Mouse (Mus musculus): ENCODE measurements at regions not wholly inside any gene's neighbourhood (a gene's known extent, or its start where the extent isn't known, plus 50 kb on each side); places are given as distances from the start of the nearest gene placed in this dataset.
"Not testable (repeated sequence)": the region's sequence is repeated elsewhere in the genome, so short reads cannot be mapped to it uniquely, and the experiment has no call there.

DNA sequence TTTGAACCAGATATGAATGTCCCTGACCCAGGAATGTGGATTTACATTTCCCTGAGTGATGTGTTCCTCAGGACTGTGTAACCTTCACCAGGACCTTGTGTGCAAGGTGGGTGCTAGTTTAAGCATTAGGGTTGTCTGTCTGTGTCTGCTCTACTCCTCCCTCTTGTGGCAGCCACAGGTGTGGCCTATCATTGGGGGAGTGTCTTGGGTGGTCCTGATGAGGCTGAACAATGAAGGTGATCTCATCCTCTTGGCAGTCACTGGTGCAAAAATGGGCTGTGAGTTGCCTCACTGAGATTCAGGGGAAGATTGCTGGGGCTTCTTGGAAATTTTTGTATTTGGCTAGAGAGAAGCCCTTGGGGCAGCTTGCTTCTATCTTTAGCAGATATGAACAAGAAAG, 179.4 kb upstream of the Ube2e1 start:
- Histone ChIP-seq H3K4me1 (no peaks in the 10 kb centered on the region), H3K4me3 (replicated peaks) (no peak overlapping the region), H3K9me3 (no peaks in the 10 kb centered on the region), H3K27me3 (replicated peaks) (no peaks in the 10 kb centered on the region), H3K36me3 (replicated peaks; ENCODE audit: low read length) (no peaks in the 10 kb centered on the region)
- TF ChIP-seq FLI1 (IDR thresholded peaks at IDR 0.05; ENCODE audit: low read length) (no peak), GATA1 (IDR thresholded peaks at IDR 0.05; ENCODE audit: borderline replicate concordance, low read length) (no peak)

DNA sequence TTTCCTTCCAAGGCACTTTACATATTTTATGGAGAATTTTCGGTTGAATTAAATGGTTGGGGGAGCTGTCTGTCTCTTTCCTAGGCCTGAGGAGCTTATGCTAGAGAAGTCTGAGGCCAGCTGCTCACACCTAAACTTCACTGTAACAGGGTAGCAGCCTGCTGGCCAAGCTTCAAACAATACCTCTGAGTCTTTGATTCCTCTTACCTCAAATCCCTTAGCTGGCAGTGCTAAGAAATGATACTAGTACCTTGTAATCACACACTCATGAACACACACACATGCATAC, 176.6 kb upstream of the Ube2e1 start:
- TF ChIP-seq GATA1 (IDR thresholded peaks at IDR 0.05; ENCODE audit: borderline replicate concordance, low read length) (no peak), FLI1 (IDR thresholded peaks at IDR 0.05; ENCODE audit: low read length) (no peak)
- Histone ChIP-seq H3K36me3 (replicated peaks; ENCODE audit: low read length) (no peaks in the 10 kb centered on the region), H3K4me1 (no peaks in the 10 kb centered on the region), H3K27me3 (replicated peaks) (no peaks in the 10 kb centered on the region), H3K4me3 (replicated peaks) (no peak overlapping the region), H3K9me3 (no peaks in the 10 kb centered on the region)

DNA sequence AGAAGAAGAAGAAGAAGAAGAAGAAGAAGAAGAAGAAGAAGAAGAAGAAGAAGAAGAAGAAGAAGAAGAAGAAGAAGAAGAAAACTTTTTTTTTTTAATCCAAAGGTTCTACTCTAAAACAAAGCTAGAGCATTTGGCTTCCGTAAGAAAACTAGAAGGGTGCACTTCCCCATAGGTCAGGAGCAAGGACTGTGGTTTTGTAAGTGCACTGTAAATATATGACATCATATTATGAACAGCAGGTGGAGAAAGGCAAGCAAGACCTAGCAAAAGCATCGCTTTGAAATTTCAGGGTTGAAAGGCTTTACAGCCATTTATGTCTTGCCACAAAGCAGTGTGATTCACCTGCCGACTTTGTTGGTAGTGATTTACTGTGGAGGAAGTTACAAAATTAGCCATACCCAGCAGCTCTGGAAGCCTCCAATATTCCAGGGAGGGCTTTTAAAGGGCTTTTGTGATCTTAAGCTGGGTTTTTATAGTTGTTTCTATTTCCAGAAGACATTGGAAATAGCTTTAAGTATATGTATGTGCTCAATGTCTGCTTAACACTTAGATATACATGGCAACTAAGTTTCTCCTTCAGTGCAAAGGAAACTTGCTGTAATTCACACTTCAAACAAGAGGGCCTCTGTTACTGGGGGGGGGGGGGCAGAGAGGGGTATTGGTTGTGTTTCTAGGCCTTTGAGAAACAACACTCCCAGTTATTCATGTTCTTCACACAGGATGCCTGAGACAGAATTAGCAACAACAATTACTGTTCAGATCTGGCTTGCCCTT, 176.1 kb upstream of the Ube2e1 start:
- no peaks in the 10 kb centered on the region for H3K4me1 ChIP-seq
- no peaks in the 10 kb centered on the region for H3K27me3 ChIP-seq (replicated peaks)
- TF ChIP-seq FLI1 (IDR thresholded peaks at IDR 0.05; ENCODE audit: low read length) (no peak), GATA1 (IDR thresholded peaks at IDR 0.05; ENCODE audit: borderline replicate concordance, low read length) (no peak)
- no peaks in the 10 kb centered on the region for H3K36me3 ChIP-seq (replicated peaks; ENCODE audit: low read length)
- H3K4me3 ChIP-seq (replicated peaks): no peak overlapping the region
- H3K9me3 ChIP-seq: no peaks in the 10 kb centered on the region

- no peak for TF ChIP-seq FLI1 (IDR thresholded peaks at IDR 0.05; ENCODE audit: low read length)
- TF ChIP-seq GATA1 (IDR thresholded peaks at IDR 0.05; ENCODE audit: borderline replicate concordance, low read length): no peak
- Histone ChIP-seq H3K27me3 (replicated peaks) (no peaks in the 10 kb centered on the region), H3K4me1 (no peaks in the 10 kb centered on the region), H3K36me3 (replicated peaks; ENCODE audit: low read length) (no peaks in the 10 kb centered on the region), H3K9me3 (no peaks in the 10 kb centered on the region), H3K4me3 (replicated peaks) (no peak overlapping the region)
These were observed 174.5 kb upstream of the Ube2e1 start for GRCm38 (mm10) chr14:18506168-18506567.

DNA sequence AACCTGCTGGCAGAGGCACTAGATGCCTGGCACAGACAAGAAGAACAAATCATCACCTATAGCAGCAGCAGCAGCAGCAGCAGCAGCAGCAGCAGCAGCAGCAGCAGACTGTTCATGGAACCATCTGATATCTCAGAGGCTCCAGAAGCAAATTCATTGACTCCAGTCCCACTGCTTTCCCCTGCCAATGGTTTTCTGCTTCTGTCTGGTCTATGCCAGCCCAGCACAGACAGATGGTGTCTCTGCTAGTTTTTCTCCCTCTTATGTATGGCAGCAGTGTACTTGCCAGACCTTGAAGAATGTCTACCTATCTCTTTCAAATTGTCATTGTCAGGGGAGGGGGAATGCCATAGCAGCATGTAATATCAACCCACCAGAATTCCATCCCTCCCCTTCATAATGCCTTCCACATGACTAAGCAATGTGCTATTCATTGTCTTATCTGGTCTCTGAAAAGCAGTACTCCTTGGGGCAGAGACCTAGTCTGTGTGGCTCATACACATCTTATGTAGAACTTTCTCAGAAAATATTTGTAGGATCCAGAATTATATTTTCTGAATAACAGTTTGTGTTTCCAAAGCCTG, 168.7 kb upstream of the Ube2e1 start:
- TF ChIP-seq FLI1 (IDR thresholded peaks at IDR 0.05; ENCODE audit: low read length) (no peak), GATA1 (IDR thresholded peaks at IDR 0.05; ENCODE audit: borderline replicate concordance, low read length) (no peak)
- no peaks in the 10 kb centered on the region for H3K9me3 ChIP-seq
- H3K4me3 ChIP-seq (replicated peaks): no peak overlapping the region
- H3K27me3 ChIP-seq (replicated peaks): no peaks in the 10 kb centered on the region
- no peaks in the 10 kb centered on the region for H3K4me1 ChIP-seq
- no peaks in the 10 kb centered on the region for H3K36me3 ChIP-seq (replicated peaks; ENCODE audit: low read length)

GRCm38 (mm10) chr14:18494048-18494447, 162.4 kb upstream of the Ube2e1 start:
- TF ChIP-seq GATA1 (IDR thresholded peaks at IDR 0.05; ENCODE audit: borderline replicate concordance, low read length) (no peak), FLI1 (IDR thresholded peaks at IDR 0.05; ENCODE audit: low read length) (no peak)
- Histone ChIP-seq H3K4me1 (no peaks in the 10 kb centered on the region), H3K27me3 (replicated peaks) (no peaks in the 10 kb centered on the region), H3K36me3 (replicated peaks; ENCODE audit: low read length) (no peaks in the 10 kb centered on the region), H3K9me3 (0 out of 2 replicates have a peak, but pooled peaks cover 3% of the 10 kb centered on the region), H3K4me3 (replicated peaks) (no peak overlapping the region)

DNA sequence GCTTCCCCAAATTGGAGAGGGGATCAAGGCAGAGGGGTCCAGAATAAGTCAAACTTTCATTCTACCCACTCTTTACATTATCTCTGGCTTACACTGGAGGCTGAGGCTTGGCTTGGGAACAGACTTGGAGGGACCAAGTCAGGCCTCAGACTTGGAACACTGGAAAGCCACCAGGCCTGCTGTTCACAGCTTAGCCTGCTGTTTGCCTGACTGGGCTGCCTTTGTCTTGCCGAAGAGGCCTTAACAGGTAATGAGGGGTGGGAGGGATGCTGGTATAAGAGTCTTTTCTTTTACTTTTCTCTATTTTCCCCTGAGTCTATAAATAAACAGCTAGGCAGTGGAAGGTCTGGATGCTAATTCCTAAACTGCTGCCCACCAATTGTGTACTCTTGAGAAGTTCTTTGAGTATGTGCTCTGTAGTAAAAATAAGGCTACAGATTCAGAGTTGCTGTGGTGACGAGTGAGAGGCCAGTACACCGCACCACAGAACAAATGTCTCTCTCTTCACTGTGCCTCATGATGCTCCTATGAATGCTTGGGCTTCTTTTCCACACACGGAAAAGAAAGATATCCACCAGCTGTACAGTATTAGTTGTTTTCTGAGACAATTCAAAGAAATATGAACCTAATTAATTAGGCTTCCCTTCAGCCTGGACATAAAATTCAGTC, 154.6 kb upstream of the Ube2e1 start:
- H3K27me3 ChIP-seq (replicated peaks): no peaks in the 10 kb centered on the region
- H3K4me1 ChIP-seq: no peaks in the 10 kb centered on the region
- 0 out of 2 replicates have a peak, but pooled peaks cover 4% of the 10 kb centered on the region for H3K9me3 ChIP-seq
- H3K4me3 ChIP-seq (replicated peaks): no peak overlapping the region
- no peak for TF ChIP-seq FLI1 (IDR thresholded peaks at IDR 0.05; ENCODE audit: low read length)
- no peak for TF ChIP-seq GATA1 (IDR thresholded peaks at IDR 0.05; ENCODE audit: borderline replicate concordance, low read length)
- no peaks in the 10 kb centered on the region for H3K36me3 ChIP-seq (replicated peaks; ENCODE audit: low read length)

DNA sequence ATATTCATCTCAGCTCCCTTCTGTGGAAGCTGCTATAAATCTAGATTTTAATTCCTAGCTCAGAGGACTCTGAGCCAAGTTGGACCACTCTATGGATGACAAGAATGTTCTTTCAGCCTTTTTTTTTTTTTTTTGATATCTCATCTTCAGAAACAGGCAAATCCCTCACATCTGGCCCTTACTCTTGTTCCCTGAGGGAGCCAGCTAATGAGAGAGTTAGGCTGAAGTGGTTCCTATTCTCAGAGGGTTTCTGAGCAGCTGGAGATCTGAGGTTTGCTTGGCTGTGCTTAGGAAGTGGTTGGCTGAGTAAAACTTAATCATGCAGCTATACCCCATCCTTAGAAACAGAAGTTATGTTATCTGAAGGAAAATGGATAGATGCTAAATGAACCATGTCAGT, 153.9 kb upstream of the Ube2e1 start:
- TF ChIP-seq GATA1 (IDR thresholded peaks at IDR 0.05; ENCODE audit: borderline replicate concordance, low read length): no peak
- TF ChIP-seq FLI1 (IDR thresholded peaks at IDR 0.05; ENCODE audit: low read length): no peak
- H3K27me3 ChIP-seq (replicated peaks): no peaks in the 10 kb centered on the region
- no peak overlapping the region for H3K4me3 ChIP-seq (replicated peaks)
- no peaks in the 10 kb centered on the region for H3K4me1 ChIP-seq
- H3K36me3 ChIP-seq (replicated peaks; ENCODE audit: low read length): no peaks in the 10 kb centered on the region
- H3K9me3 ChIP-seq: 0 out of 2 replicates have a peak, but pooled peaks cover 4% of the 10 kb centered on the region

DNA sequence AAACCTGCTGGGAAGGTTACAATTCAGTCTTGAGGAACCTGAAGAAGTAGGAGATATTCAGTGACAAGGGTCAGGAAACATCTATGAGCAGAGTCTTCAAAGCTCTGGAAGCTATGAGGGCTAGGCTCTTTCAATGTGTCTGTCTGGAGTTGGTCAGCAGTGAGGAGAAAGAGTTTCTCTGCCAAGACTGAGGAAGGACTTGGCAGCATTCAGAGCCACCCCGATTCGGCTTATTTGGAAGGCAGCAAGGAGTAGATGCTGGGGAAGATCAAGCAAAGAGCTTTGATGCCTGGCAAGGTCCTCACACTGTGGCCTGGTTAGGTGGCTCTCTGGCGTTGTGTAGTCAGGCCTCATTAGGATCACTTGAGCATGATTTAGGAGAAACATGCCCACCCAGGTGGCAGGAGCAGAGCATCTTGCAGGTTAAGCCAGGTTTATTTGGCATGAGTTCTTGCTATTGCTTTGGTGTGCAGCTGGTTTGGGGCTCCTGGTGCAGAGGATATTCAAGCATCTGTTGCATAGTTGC, 145.2 kb upstream of the Ube2e1 start:
- H3K9me3 ChIP-seq: no peaks in the 10 kb centered on the region
- H3K36me3 ChIP-seq (replicated peaks; ENCODE audit: low read length): no peaks in the 10 kb centered on the region
- H3K4me1 ChIP-seq: no peaks in the 10 kb centered on the region
- H3K27me3 ChIP-seq (replicated peaks): no peaks in the 10 kb centered on the region
- no peak for TF ChIP-seq FLI1 (IDR thresholded peaks at IDR 0.05; ENCODE audit: low read length)
- TF ChIP-seq GATA1 (IDR thresholded peaks at IDR 0.05; ENCODE audit: borderline replicate concordance, low read length): no peak
- H3K4me3 ChIP-seq (replicated peaks): no peak overlapping the region

- Histone ChIP-seq H3K36me3 (replicated peaks; ENCODE audit: low read length) (no peaks in the 10 kb centered on the region), H3K27me3 (replicated peaks) (no peaks in the 10 kb centered on the region), H3K4me1 (no peaks in the 10 kb centered on the region), H3K9me3 (peaks cover 5% of the 10 kb centered on the region), H3K4me3 (replicated peaks) (no peak overlapping the region)
- TF ChIP-seq GATA1 (IDR thresholded peaks at IDR 0.05; ENCODE audit: borderline replicate concordance, low read length) (no peak), FLI1 (IDR thresholded peaks at IDR 0.05; ENCODE audit: low read length) (no peak)
These were observed 137.0 kb upstream of the Ube2e1 start for GRCm38 (mm10) chr14:18468611-18469010.

DNA sequence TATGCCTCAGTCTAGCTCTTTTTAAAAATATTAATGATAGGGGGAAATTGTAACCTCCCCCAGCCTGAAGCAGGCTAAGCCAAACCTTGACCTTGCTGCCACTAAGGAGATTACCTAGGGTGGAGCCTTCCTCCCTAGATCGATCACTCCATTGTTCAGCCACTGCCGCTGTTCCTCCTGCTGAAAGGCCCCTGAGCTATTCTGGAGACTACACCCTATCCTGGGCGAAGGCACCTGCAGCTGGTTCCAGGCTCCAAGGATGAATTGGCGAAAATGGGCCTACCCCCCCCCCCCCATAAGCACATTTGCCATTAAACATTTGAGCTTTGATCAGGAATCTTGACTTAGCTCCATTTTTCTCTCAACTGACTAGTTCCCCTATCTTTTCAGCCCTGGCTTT, 135.2 kb upstream of the Ube2e1 start:
- H3K27me3 ChIP-seq (replicated peaks); H3K4me3 ChIP-seq (replicated peaks); H3K9me3 ChIP-seq; H3K4me1 ChIP-seq; H3K36me3 ChIP-seq (replicated peaks; ENCODE audit: low read length): not testable (repeated sequence)

GRCm38 (mm10) chr14:18464199-18464598, 132.5 kb upstream of the Ube2e1 start:
- H3K4me1 ChIP-seq; H3K36me3 ChIP-seq (replicated peaks; ENCODE audit: low read length); H3K27me3 ChIP-seq (replicated peaks); H3K9me3 ChIP-seq; H3K4me3 ChIP-seq (replicated peaks): not testable (repeated sequence)
